Mouse (Mus musculus): ENCODE measurements around the gene 6820408C15Rik.

6820408C15Rik gene

DNA sequence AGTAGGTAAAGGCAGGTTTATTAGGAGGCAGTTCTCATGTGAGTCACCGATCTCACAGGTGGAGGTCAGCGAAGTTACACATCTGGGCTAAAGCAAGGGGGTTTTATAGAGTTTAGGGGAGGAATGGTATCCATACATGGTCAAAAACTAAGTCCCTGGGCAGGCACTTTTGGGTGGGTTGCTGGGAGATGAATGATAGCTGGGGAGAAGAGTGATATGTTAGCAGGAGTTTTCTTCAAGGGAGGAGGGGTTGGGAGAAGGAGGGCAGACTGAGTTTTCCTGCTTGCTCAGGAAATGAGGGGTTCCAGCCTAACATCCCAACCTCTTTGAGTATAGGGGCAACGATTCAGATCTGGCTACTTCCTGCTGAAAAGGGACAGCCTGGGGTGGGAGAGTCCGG is at the start of gene 6820408C15Rik:
TSS of gene 6820408C15Rik (plus strand) at position 301 of the 400 bp plus-strand sequence.
- no peak for DNase-seq (ENCODE audit: low read depth, low spot score)

DNA sequence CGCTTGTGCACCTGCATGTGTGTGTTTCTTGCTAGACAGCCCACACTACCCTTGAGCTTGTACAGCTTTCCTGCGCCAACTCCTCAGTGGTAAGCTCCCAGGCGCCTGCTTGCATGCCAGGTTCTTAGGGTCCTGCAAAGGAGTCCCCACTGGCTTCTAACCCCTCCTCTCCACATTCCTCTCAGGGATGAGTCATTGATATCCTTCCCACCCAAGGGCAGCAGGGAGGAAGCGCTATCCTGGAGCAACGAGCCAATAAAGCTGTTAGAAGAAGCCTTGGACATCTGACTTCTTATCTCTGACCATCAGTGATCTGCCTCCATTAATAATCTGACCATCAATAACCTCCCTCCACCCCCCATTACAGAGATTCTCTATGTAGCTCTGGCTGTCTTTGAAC is 47.5 kb upstream of the 6820408C15Rik start:
- DNase-seq (ENCODE audit: low read depth, low spot score), result no peak

DNA sequence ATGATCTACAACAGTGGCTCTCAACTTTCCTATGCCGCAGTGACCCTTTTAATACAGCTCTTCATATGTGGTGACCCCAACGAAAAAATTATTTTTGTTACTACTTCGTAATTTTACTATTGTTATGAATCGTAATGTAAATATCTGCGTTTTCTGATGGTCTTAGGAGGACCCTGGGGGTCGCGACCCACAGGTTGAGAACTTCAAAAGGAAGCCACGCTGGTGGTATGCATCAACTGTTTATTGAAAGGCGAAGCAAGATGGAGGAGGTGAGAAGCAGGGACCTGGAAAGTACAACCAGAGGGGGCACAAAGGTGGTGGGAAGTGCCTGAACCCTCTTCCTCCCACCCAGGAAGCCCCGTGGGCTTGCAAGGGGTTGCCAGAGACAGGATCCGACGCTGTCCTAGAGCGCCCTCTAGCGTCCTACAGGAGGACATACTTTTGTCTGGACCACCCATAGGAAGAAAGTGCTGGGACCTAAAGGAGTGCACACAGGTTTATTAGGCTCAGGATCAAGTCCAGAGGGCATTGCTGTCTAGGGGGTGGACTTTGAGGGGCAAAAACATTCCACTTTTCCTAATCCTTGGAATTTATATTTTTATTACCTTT is 46.8 kb upstream of the 6820408C15Rik start:
- peak; percentile 93 for DNase-seq (ENCODE audit: low read depth, low spot score)

DNA sequence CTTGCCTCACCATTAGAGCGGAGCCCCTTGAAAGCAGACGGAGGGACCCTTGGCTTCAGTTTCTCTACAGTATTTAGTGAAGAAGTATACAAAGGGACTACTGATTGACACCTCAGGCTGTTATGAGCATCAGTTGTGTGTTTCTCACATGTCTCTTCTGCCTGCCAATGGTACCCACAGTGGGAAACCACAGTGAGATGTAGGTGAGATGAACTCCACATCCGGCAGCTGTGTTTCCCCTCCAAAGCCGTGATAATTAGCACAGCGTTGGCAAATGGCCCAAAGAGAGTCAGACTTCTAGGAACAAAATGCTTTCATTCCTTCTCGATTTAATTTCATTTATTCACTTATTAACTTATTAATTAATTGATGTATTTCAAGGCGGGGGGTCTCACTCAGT is 43.3 kb upstream of the 6820408C15Rik start:
- DNase-seq (ENCODE audit: low read depth, low spot score), result no peak

DNA sequence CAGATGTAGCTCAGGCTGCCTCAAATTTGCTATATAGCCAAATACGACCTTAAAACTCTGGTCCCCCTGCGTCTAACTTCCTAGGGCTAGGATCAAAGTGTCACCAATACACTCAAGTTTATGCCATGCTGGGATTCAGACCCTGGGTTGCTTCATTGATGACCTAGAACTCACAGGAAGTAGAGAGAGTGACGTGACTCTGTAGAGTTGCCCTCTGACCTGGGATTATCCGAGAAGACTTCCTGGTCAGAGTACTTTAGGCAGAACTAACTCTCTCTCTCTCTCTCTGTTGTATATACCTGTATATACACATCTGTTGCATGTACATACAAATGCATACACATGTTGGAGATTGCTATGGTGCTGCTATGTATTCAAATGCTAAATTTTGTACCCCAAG is 42.7 kb upstream of the 6820408C15Rik start:
- no peak for DNase-seq (ENCODE audit: low read depth, low spot score)

DNA sequence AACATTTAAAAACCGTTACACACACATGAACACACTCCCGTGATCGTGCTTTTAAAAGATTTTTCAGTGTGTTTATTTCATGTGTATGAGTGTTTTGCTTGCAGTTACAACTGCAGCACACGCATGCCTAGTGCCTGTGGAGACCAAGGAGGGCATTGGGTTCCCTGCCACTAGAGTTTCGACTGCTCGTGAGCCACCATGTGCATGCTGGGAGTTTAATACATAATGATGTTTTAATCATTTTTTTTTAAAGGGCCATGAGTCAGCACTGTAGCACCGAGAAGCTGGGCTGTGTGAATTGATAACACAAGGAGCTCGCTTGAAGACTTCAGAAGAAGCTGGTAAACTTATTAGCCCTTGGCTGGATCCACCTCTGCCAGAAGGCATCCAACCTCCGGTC is 41.8 kb upstream of the 6820408C15Rik start:
- no peak for DNase-seq (ENCODE audit: low read depth, low spot score)

DNA sequence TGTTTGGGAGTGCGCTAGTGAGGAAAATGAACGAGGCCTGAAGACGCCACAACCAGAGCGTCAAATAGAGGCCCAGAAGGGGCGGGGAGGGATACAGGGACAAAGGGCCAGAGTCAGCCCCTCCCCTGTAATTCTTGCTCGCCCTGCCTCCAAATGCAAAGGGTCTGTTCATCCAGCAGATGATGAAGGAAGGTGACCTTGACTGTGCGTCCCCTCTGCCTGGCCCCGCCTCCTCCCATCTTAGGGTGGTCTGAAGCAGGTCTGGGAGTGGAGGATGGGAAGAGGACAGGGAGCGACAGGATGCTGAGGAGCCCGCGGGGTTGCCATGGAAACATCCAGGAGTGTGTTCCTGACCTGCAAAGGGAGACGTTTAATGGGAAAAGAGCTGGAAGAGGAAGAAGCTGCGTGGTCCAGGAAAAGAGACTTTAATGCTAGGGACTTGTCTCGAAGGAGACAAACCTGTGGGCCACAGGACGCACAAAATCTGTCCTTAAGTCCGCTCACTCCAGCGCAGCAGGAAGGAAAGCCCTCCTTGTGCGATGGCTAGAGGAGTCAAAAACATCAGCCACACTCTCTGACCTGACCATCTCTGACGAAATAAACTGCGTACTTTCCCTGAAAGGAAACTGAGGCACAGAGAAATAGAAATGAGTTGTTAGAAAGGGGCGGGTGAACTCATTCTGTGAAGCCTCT is 39.6 kb upstream of the 6820408C15Rik start:
- DNase-seq (ENCODE audit: low read depth, low spot score), result peak; percentile 98

DNA sequence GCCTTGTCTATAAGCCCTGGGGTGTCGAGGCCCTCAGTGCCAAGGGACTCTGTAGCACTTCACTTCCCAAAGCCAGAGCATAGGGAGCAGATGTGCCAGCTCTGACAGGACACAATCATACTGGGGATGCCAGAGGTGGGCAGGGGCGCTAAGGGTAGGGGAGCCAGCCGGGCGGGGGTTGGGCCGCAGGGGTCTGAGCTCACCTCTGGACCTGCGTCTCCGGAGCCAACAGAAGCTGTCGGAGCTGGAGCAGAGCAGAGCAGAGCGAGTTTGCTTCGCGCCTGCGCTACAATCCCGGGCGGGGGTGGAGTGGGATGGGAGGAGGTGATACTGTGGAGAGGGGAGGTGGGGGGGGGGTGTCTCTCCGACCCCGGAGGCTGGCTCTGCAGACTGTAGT is 39.0 kb upstream of the 6820408C15Rik start, which contains the start of gene Nrsn2:
TSS of gene Nrsn2 (minus strand) at position 294 of the 397 bp plus-strand sequence.
- DNase-seq (ENCODE audit: low read depth, low spot score), result peak; percentile 59

DNA sequence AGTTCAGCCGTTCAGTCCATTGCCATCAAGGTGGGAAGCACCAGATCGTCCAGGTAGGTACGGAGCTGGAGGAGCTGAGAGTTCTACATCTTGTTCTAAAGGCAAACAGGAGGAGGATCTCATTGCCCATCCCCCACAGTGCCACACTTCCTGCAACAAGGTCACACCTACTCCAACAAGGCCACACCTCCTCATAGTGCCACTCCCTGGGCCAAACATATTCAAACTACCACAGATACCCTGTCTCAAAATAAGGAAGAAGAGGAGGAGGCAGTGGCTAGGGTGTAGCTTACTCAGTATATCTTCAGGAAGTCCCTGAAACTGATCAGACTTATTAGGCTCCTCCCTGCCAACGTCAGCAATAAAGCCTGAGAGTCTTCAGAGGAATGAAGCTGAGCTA is 31.2 kb upstream of the 6820408C15Rik start:
- peak; percentile 66 for DNase-seq (ENCODE audit: low read depth, low spot score)

DNA sequence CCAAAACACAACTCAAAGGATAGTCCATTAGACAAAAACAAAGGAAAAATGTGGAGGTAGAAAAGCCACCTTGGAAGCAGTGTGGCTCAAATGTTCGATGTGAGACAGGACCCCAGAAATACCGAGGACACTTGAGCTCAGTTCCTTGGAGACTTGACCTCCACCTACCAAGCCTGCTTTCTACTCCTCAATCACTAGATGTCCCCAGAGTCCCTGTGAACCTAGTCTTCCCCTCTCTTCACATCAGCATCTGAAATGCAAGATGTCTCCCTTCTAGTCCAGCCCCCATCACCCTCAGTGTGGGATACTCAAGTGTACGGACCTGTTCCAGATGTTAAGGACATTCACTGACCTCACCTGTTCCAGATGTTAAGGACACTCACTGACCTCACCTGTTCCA is 22.6 kb upstream of the 6820408C15Rik start:
- DNase-seq (ENCODE audit: low read depth, low spot score), result peak; percentile 87

DNA sequence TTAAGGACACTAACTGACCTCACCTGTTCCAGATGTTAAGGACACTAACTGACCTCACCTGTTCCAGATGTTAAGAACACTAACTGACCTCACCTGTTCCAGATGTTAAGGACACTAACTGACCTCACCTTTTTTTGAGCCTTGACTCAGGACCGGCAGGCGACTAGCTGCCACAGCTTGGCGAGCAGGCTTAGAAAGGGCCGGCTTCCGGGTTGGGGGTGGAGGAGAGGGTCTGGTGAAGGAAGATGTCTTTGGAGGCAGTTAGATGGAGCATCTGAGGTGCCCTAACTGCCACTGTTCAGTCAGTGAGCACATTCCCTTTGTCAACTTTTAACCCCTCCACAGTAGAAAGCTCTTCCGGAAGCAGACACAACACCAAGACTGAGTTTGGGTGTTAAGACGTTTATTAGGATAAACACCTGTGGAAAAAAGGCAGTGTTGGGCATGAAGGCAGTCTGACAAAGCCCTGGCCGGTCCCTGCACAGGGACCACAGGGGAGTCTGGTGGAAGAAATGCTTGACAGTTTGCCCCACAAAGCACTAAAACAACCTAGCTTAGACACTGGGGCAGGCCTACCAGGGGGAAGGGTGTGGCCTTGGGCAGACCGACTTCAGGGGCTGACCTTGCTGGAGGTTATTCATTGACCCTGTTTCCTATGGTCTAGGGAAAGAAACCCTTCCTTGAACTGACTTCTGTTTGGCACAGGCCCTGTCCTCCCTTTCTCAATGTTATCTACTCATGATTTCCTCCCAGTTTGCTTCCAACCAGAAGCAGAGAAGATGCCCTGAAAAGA is 22.0 kb upstream of the 6820408C15Rik start:
- DNase-seq (ENCODE audit: low read depth, low spot score), result peak; percentile 58

DNA sequence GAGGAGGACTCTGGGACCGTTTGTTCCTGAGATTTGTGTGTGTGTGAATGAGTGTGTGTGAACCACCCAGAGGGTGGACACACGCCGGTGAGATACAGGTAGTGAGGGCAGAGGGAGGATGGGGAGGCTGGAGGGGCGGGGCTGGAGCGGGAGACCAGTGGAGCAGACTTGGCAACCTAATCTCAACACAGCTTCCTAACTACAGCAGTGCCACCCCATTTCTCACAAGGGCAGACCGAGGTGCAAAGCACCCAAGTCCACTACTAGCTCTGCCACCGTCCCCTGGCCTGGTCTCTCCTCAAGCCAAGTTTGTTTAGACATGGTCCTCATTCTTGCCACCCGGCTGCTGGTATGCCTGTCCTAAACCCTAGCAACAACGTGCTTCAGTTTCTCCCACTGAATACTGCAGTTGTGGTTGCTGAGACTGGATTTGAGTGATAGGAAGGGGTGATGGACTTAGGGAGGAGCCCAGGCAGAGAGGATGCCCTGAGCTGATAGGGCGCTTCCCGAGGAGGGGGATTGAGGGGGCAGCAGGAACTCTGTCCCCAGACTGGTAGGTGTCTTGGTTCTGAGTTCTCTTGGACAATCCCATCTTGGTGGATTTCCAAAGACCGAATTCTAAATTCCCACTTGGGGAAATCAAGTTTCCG is 20.0 kb upstream of the 6820408C15Rik start:
- DNase-seq (ENCODE audit: low read depth, low spot score), result no peak

DNA sequence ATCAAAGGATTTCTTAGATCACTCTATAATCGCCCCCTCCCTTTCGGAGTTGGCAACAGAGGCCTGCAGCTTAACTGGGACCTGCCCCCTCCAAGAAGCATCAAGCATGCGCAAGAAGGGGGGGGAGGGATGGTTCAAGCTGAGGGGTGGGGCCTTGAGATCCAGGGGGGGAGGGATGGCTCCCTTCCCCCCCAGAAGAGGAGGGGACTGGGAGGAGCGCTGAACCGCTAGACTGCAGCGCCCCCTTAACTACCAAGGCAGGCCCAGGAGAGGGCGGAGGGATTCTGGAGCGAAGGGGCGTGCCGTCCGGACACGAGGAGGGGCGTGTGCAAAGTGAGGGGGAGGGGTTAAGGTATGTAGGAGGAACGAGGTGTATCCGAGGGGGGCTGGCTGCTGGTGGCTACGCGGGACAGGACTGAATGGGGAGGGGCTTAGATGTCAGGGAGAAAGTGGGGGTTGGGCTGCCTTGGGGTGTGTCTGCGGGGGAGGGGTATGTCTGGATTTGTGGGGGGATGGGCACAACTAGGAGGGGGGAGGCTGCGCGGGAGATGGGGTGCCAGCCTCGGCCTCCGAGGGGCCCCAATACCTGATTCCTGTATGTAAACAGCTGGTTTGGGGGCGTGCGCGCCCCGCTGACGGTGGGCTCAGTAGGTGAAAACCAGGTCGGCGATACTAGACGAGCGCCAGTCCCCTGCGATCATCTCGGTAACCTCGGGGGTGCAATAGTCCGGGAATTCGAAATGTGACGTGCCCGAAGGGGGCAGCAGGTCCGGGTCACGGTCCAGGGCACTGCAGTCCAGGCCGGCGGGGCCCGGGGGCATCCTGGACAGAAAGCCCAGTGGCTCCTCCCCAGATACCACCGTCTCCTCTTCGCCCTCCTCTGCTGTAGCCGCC is 19.0 kb upstream of the 6820408C15Rik start:
- DNase-seq (ENCODE audit: low read depth, low spot score), result peak; percentile 99

DNA sequence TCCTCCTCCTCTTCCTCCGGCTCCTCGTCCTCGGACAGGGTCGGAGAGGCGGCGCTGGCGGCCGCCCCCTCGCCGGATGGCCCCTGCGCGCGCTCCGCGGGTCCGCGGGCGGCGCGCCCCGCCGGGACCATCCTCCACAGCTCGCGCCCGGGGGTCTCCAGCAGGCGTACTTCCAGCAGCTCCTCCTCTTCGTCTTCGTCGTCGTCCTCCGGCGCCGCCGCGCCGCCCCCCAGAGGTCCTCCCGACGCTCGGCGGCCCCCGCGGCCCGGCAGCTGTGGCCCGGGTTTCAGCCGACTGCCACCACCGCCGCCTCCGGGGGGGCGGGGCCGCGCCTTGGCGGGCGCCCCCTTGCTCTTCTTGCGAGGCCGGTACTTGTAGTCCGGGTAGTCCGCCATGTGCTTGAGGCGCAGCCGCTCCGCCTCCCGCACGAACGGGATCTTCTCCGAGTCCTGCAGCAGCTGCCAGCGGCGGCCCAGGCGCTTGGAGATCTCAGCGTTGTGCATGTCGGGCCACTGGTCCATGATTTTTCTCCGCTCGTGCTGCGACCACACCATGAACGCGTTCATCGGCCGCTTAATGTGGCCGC is 18.3 kb upstream of the 6820408C15Rik start:
- DNase-seq (ENCODE audit: low read depth, low spot score), result peak; percentile 55

DNA sequence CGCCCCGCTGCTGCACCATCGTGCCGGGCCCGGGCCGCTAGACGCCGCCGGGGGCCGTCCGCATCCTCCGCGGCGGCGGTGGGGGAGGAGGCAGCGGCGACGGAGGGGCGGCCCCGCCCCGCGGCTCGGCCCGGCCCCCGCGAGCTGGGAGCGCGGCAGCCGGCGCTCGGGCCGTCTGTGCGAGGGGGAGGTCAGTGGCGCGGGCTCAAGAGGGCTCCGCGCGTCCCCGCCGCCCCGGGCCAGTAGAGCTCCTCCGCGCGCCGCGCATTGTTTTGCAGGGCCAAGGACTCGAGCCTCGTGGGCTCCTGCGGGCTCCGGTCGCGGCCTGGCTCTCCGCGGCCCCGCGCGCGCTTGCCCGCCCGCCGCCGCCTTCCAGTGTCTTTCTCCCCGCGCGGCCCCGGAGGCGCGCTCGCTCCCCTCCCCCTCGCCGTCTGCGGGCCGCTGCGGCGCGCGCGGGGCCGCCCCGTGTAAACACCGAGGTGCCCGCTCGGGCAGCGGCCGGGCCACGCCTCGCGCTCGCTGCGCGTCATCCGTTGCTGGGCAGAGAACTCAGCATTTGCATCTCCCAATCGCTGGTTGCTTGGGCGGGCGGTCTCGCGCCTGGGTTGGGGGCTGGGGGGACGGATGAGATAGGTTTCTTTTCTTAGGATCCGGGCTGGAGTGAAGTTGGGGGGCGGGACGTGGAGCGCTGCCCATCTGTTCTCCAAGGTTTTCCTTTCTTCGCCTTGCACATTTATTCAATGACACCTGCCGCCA is 17.5 kb upstream of the 6820408C15Rik start, which contains the start of gene Sox12:
TSS of gene Sox12 (minus strand) at position 384 of the 756 bp plus-strand sequence.
- peak; percentile 94 for DNase-seq (ENCODE audit: low read depth, low spot score)

DNA sequence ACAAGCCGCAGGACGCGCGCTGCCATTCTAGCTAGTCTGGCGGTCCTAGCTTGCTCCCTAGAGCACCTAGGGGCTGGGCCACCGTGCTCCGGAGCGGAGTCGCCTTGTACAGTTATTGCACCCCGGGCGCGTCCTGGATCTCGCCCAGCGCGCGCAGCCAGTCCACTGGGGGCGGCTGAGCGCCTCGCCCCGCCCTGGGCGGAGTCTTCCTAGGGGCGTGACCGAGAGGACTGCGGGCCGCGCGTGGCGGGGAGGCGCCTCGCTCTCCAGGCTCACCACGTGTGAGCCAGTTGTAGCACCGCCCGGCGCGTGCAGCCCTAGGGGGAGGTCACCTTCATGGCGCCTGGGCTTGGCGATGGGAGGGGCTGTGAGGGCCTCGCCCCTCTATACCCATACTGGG is 16.7 kb upstream of the 6820408C15Rik start:
- DNase-seq (ENCODE audit: low read depth, low spot score), result peak; percentile 97

DNA sequence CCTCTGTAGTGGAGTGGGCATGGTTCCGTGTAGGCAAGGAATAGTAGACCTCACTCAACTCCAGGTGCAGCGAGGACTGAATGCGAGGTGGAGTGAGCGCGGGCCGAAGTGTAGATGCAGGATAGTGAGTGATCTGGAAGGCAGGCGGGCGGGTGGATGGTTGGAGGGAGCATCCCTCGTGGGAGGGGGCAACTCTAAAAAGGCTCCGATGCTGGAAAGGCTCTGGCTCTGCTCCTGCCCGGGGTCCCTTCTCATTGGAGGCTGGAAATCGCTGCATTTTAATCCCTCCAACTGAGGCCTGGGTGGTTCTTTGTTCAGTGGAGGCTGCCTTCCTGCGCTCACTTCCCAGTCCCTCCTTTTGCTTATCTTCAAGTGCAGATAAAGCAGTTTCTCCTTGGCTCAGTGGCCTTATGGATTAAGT is 16.3 kb upstream of the 6820408C15Rik start:
- DNase-seq (ENCODE audit: low read depth, low spot score), result no peak

DNA sequence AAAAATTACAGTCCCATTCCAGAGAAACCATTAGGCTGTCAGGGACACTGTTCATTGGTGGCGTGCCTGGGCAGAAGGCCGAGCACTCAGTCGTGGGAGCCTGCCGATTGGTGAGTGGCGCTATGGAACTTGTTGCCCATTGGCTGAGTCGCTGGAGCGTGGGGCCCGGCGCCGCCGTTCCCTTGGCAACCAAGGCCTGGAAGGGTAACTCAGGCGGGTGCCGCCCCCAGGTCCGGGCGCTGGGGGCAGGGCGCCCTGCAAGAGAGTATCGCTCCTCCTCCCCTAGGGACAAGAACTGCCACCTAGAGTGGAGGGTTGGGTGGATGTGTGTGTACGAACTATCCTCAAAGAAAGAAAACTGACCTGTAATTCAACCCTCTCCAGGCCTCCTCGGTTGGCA is 9.3 kb upstream of the 6820408C15Rik start:
- peak; percentile 97 for DNase-seq (ENCODE audit: low read depth, low spot score)

DNA sequence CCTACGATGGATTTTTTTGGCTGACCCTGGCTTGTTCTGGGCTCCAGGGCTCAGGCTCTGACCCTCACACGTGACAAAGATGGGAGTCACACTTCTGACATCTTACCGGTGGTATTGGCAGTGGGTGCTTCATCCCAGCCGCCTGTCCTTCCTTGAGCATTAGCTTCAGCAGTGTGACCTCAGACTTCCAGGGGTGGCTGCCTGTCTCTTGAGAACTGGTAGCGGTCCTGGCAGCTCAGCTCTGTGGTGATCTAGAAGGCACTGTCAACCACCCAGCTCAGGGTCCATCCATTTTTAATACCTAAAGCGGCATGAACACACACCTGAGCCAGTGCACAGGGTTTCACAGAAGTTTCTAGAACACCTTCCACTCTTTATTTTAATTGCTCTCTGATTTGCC is 5.6 kb upstream of the 6820408C15Rik start:
- DNase-seq (ENCODE audit: low read depth, low spot score), result no peak

DNA sequence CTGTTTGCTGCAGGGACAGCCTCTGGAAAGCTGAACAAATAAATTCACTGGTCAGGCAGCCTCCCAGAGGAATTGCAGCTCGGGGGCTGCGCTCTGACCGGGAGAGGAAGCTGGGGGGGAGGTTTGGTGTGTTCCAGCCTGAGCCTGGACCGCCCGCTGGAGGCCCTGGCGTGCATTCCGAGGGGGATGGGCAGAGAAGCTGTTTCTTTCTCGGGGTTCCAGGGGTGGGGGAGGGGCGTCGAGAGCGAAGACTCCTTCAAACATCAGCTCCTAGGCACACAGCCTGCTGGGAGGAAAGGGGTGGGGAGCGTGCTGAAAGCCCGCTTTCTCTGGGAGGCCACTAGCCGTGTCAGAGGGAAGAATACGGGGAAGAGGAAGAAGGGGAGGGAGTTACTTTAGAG is 4.4 kb upstream of the 6820408C15Rik start:
- DNase-seq (ENCODE audit: low read depth, low spot score), result peak; percentile 96
